Mouse (Mus musculus) embryo, embryonic 10 days (tissue): ENCODE results near the gene Fig4.

Experiments
- DNase-seq: peaks from one replicate; pipeline ENCODE4 v3.0.0-alpha.2; 2015; ENCODE audit warnings: low spot score

The Fig4 gene

GRCm38 (mm10) chr10:41261218-41261617 is 41.8 kb downstream of the Fig4 start:
- DNase-seq: no peak

- DNase-seq: no peak
These were observed 42.6 kb downstream of the Fig4 start for GRCm38 (mm10) chr10:41260243-41261006.

GRCm38 (mm10) chr10:41250749-41251065 is 52.4 kb downstream of the Fig4 start:
- no peak for DNase-seq

- DNase-seq: no peak
These were observed 52.9 kb downstream of the Fig4 start for GRCm38 (mm10) chr10:41250045-41250748.

- DNase-seq: no peak
These were observed 53.9 kb downstream of the Fig4 start for GRCm38 (mm10) chr10:41249006-41249659.

- DNase-seq: no peak
These were observed 55.1 kb downstream of the Fig4 start for GRCm38 (mm10) chr10:41247800-41248473.

- DNase-seq: no peak
These were observed 56.9 kb downstream of the Fig4 start for GRCm38 (mm10) chr10:41246111-41246510.

GRCm38 (mm10) chr10:41245477-41245876 is 57.6 kb downstream of the Fig4 start:
- no peak for DNase-seq

- no peak for DNase-seq
These were observed 58.0 kb downstream of the Fig4 start for GRCm38 (mm10) chr10:41245028-41245427.

GRCm38 (mm10) chr10:41243930-41244329 is 59.1 kb downstream of the Fig4 start:
- DNase-seq: no peak

- DNase-seq: no peak
These were observed 61.4 kb downstream of the Fig4 start for GRCm38 (mm10) chr10:41241558-41242242.

- no peak for DNase-seq
These were observed 62.0 kb downstream of the Fig4 start for GRCm38 (mm10) chr10:41241080-41241479.

GRCm38 (mm10) chr10:41236020-41236419 is 67.0 kb downstream of the Fig4 start:
- no peak for DNase-seq

- no peak for DNase-seq
These were observed 67.5 kb downstream of the Fig4 start for GRCm38 (mm10) chr10:41235584-41235983.

GRCm38 (mm10) chr10:41235159-41235558 is 67.9 kb downstream of the Fig4 start:
- no peak for DNase-seq

GRCm38 (mm10) chr10:41234552-41234951 is 68.5 kb downstream of the Fig4 start:
- no peak for DNase-seq

- DNase-seq: no peak
These were observed 69.9 kb downstream of the Fig4 start for GRCm38 (mm10) chr10:41233140-41233539.

- DNase-seq: no peak
These were observed 71.8 kb downstream of the Fig4 start for GRCm38 (mm10) chr10:41231163-41231835.

- no peak for DNase-seq
These were observed 75.4 kb downstream of the Fig4 start for GRCm38 (mm10) chr10:41227626-41228025.

GRCm38 (mm10) chr10:41223499-41223898 is 79.6 kb downstream of the Fig4 start:
- no peak for DNase-seq

GRCm38 (mm10) chr10:41221204-41221603 is 81.9 kb downstream of the Fig4 start:
- DNase-seq: no peak
